Mouse (Mus musculus): Measurements from ENCODE around the gene Slc7a5. TPM values are rescaled to one million over a fixed set of nuclear protein-coding genes. Genes with fewer than 3 reads are reported as not detected.
A peak's percentile ranks its signal among the peaks of the same experiment; 100 is the strongest.

The Slc7a5 gene
- polyA plus RNA-seq, 1 experiment from 2014 or later, result 10.5 TPM

DNA sequence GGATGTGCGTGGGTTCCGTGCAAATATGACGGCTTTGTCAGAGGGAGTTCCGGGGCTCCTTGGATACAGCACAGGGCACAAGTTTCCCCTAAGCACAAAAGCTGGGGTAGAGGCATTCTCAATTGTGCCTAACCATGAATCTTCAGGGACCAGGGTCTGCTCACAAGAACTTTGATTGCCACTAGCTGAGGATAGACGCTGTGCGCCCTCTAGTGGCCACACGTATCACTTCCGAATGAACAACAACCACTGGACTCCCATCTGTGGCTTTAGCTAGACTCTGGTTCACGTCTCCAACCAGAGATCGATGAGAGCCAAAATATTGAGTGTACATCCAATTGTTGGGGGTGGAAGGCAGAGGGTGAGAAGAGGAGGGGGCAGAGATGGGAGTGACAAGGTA lies 18.1 kb upstream of the Slc7a5 start:
- Histone ChIP-seq H3K27me3 (ENCODE audit: insufficient read depth, low read length) (no peaks in the 10 kb centered on the region), H3K4me2 (ENCODE audit: low read depth, low read length) (no peak overlapping the region), H3K9me3 (ENCODE audit: low read length) (no peaks in the 10 kb centered on the region), H3K4me1 (ENCODE audit: insufficient read depth) (no peaks in the 10 kb centered on the region), H3K9ac (replicated peaks) (no peak overlapping the region), H3K36me3 (replicated peaks; ENCODE audit: insufficient read depth, low read length) (no peaks in the 10 kb centered on the region), H3K4me3 (ENCODE audit: low read depth, low read length) (no peak overlapping the region), H3K27ac (ENCODE audit: low read depth) (no peak overlapping the region)
- 30% methylated on average over 10 of the region's 10 CpGs for WGBS (ENCODE audit: insufficient replicate concordance)
- TF ChIP-seq EP300 (IDR thresholded peaks at IDR 0.05; ENCODE audit: low read depth) (no peak), CTCF (IDR thresholded peaks at IDR 0.05; ENCODE audit: low read depth) (peak; percentile 98)
- DNase-seq, result peak; percentile 85
- ATAC-seq, result peak; percentile 47; the same call in 1 of the 2 replicates

DNA sequence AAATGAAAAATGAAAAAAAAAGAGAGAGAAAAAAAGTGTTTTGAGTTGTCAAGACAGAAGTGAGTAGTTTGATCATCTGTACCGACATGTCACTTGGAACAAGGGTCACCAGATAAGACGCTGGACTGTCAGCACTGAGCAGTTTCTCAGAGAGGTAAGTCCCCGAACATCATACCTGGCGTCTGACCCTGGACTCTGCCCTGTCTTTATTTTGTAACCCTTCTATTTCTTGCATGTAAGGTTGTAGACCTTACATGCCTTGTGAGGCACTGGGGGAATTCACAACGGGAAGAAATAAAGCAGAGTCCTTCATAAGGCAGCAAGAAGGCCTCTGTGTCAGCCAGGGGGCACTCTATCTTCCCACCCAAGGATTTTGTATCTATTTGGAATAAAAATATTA lies 17.2 kb upstream of the Slc7a5 start:
- no peak for DNase-seq
- TF ChIP-seq EP300 (IDR thresholded peaks at IDR 0.05; ENCODE audit: low read depth) (no peak), CTCF (IDR thresholded peaks at IDR 0.05; ENCODE audit: low read depth) (no peak)
- 0 out of 2 replicates have a peak, but pooled peaks cover 3% of the 10 kb centered on the region for H3K4me1 ChIP-seq (ENCODE audit: insufficient read depth)
- no peak overlapping the region for H3K27ac ChIP-seq (ENCODE audit: low read depth)
- no peak for ATAC-seq
- no peaks in the 10 kb centered on the region for H3K9me3 ChIP-seq (ENCODE audit: low read length)
- H3K4me3 ChIP-seq (ENCODE audit: low read depth, low read length), result no peak overlapping the region
- H3K4me2 ChIP-seq (ENCODE audit: low read depth, low read length), result no peak overlapping the region
- WGBS (ENCODE audit: insufficient replicate concordance), result 73% methylated on average over 5 of the region's 5 CpGs
- no peaks in the 10 kb centered on the region for H3K27me3 ChIP-seq (ENCODE audit: insufficient read depth, low read length)
- no peaks in the 10 kb centered on the region for H3K36me3 ChIP-seq (replicated peaks; ENCODE audit: insufficient read depth, low read length)
- no peak overlapping the region for H3K9ac ChIP-seq (replicated peaks)

DNA sequence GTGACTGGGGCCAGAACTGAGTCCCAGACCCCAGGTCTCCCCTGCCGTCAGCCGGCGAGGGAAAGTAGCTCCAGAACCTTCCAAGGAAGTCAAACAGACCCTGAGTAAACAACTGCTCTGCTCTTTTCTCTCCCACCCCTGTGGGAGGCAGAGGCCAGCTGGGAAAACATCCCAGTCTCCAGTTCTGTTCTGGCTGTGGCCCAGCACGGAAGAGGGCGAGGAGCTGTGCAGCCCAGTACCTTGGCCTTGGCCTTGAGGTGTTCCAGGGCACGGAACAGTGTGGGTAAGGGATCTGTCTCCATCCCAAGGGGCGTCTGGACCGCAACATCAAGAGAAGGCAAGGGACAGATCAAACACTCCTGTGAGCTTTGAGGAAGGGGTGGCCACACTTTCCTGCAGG lies 14.6 kb upstream of the Slc7a5 start:
- 63% methylated on average over 8 of the region's 8 CpGs for WGBS (ENCODE audit: insufficient replicate concordance)
- Histone ChIP-seq H3K27ac (ENCODE audit: low read depth) (no peak overlapping the region), H3K36me3 (replicated peaks; ENCODE audit: insufficient read depth, low read length) (no peaks in the 10 kb centered on the region), H3K9ac (replicated peaks) (no peak overlapping the region), H3K9me3 (ENCODE audit: low read length) (no peaks in the 10 kb centered on the region), H3K4me3 (ENCODE audit: low read depth, low read length) (no peak overlapping the region), H3K4me2 (ENCODE audit: low read depth, low read length) (no peak overlapping the region), H3K27me3 (ENCODE audit: insufficient read depth, low read length) (no peaks in the 10 kb centered on the region), H3K4me1 (ENCODE audit: insufficient read depth) (0 out of 2 replicates have a peak, but pooled peaks cover 3% of the 10 kb centered on the region)
- DNase-seq (no peak), ATAC-seq (no peak)
- TF ChIP-seq EP300 (IDR thresholded peaks at IDR 0.05; ENCODE audit: low read depth), result no peak
- TF ChIP-seq CTCF (IDR thresholded peaks at IDR 0.05; ENCODE audit: low read depth), result no peak

DNA sequence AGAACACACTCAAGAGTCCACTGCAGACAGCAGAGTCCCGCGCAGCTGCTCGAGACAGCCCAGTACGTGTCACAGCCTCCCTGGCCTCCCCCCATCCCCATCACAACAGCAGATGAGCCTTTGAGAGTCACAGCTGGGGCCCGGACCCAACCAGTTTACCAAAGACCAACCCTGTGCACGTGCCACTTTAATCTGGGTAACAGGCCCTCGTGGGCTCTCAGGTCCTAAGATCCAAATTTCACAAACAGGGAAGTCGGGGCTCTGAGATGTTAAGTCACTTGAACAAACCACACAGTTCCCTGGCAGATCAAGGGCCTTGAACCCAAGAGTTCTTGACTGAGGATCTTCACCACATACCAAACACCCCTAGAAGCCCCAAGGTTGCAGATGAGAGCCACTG lies 14.1 kb upstream of the Slc7a5 start:
- WGBS (ENCODE audit: insufficient replicate concordance), result 77% methylated on average over 8 of the region's 8 CpGs
- TF ChIP-seq CTCF (IDR thresholded peaks at IDR 0.05; ENCODE audit: low read depth) (no peak), EP300 (IDR thresholded peaks at IDR 0.05; ENCODE audit: low read depth) (no peak)
- Histone ChIP-seq H3K27ac (ENCODE audit: low read depth) (no peak overlapping the region), H3K4me3 (ENCODE audit: low read depth, low read length) (no peak overlapping the region), H3K36me3 (replicated peaks; ENCODE audit: insufficient read depth, low read length) (no peaks in the 10 kb centered on the region), H3K4me1 (ENCODE audit: insufficient read depth) (0 out of 2 replicates have a peak, but pooled peaks cover 3% of the 10 kb centered on the region), H3K4me2 (ENCODE audit: low read depth, low read length) (no peak overlapping the region), H3K9me3 (ENCODE audit: low read length) (no peaks in the 10 kb centered on the region), H3K9ac (replicated peaks) (no peak overlapping the region), H3K27me3 (ENCODE audit: insufficient read depth, low read length) (no peaks in the 10 kb centered on the region)
- ATAC-seq (no peak), DNase-seq (no peak)

DNA sequence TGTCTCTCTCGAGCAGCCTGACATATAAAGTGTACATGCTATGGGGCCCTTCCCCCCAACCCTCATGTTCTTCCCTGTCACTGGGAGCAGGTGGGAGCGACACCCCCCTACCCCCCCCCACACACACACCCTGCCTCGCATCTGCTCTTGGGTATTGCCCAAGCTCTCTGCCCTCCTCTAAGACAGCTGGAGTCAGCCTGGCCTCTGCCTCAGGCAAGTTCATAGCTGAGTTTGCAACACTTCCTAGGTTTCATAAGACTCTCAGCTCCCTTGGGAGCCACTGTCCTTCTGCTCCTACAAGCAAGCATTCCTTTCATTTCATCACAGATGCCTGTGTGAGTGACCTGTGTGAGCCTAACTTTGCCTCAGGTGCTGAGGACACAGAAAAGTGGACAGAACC lies 12.2 kb upstream of the Slc7a5 start:
- 34% methylated on average over 3 of the region's 3 CpGs for WGBS (ENCODE audit: insufficient replicate concordance)
- ATAC-seq, result no peak

DNA sequence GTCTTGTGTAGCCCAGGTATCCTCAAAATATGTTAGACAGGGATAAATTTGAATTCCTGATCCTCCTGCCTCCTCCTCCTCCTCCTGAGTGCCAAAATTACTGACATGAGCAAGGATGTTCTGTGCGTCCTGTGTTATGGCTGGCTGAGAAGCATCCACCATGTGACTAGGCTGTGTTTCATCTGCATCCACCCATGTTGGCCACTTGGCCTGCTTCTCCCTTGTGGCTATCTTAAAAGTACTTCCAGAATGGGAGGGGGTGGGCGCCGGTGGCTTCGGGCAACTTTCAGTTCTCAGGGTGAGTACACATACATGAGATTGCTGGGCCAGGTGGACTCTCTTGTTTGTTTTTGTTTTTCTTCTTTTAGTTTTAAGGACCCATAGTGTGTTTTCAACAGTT lies 11.7 kb upstream of the Slc7a5 start:
- TF ChIP-seq EP300 (IDR thresholded peaks at IDR 0.05; ENCODE audit: low read depth) (no peak), CTCF (IDR thresholded peaks at IDR 0.05; ENCODE audit: low read depth) (no peak)
- 0 out of 2 replicates have a peak, but pooled peaks cover 3% of the 10 kb centered on the region for H3K4me1 ChIP-seq (ENCODE audit: insufficient read depth)
- WGBS (ENCODE audit: insufficient replicate concordance), result 58% methylated on average over 4 of the region's 4 CpGs
- H3K4me3 ChIP-seq (ENCODE audit: low read depth, low read length), result no peak overlapping the region
- H3K27me3 ChIP-seq (ENCODE audit: insufficient read depth, low read length), result no peaks in the 10 kb centered on the region
- ATAC-seq (no peak), DNase-seq (no peak)
- no peak overlapping the region for H3K9ac ChIP-seq (replicated peaks)
- H3K36me3 ChIP-seq (replicated peaks; ENCODE audit: insufficient read depth, low read length), result no peaks in the 10 kb centered on the region
- no peak overlapping the region for H3K4me2 ChIP-seq (ENCODE audit: low read depth, low read length)
- no peaks in the 10 kb centered on the region for H3K9me3 ChIP-seq (ENCODE audit: low read length)
- H3K27ac ChIP-seq (ENCODE audit: low read depth), result no peak overlapping the region

More for the DNA sequence above, 12.2 kb upstream of the Slc7a5 start:
- no peaks in the 10 kb centered on the region for H3K9me3 ChIP-seq (ENCODE audit: low read length)
- no peaks in the 10 kb centered on the region for H3K36me3 ChIP-seq (replicated peaks; ENCODE audit: insufficient read depth, low read length)
- no peak overlapping the region for H3K4me3 ChIP-seq (ENCODE audit: low read depth, low read length)
- DNase-seq, result no peak
- 0 out of 2 replicates have a peak, but pooled peaks cover 3% of the 10 kb centered on the region for H3K4me1 ChIP-seq (ENCODE audit: insufficient read depth)
- TF ChIP-seq EP300 (IDR thresholded peaks at IDR 0.05; ENCODE audit: low read depth) (no peak), CTCF (IDR thresholded peaks at IDR 0.05; ENCODE audit: low read depth) (no peak)
- no peaks in the 10 kb centered on the region for H3K27me3 ChIP-seq (ENCODE audit: insufficient read depth, low read length)
- no peak overlapping the region for H3K27ac ChIP-seq (ENCODE audit: low read depth)
- H3K9ac ChIP-seq (replicated peaks), result no peak overlapping the region
- H3K4me2 ChIP-seq (ENCODE audit: low read depth, low read length), result no peak overlapping the region

DNA sequence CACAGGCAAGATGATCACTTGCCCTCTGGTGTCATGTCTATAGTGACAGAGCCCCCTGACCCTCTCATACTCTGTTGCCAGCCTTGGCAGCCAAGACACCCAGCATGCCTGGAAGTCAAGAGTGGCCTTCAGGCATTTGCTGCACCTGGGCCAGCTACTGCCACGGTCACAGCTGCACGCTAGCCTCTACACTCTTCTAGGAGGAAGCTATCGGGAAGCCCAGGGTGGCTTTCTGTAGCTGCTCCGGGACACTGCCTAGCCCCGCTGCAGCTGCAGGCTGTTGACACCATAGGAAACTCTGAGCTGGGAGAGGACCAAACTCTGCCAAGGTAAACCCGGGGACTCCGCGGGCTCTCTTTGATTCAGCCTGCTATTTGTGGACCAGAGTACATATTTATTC lies 5.9 kb upstream of the Slc7a5 start:
- no peaks in the 10 kb centered on the region for H3K27me3 ChIP-seq (ENCODE audit: insufficient read depth, low read length)
- peaks cover 8% of the 10 kb centered on the region for H3K4me1 ChIP-seq (ENCODE audit: insufficient read depth)
- no peak overlapping the region for H3K4me2 ChIP-seq (ENCODE audit: low read depth, low read length)
- TF ChIP-seq CTCF (IDR thresholded peaks at IDR 0.05; ENCODE audit: low read depth) (no peak), EP300 (IDR thresholded peaks at IDR 0.05; ENCODE audit: low read depth) (no peak)
- no peak for DNase-seq
- H3K9me3 ChIP-seq (ENCODE audit: low read length), result no peaks in the 10 kb centered on the region
- H3K4me3 ChIP-seq (ENCODE audit: low read depth, low read length), result no peak overlapping the region
- 52% methylated on average over 8 of the region's 8 CpGs for WGBS (ENCODE audit: insufficient replicate concordance)
- H3K36me3 ChIP-seq (replicated peaks; ENCODE audit: insufficient read depth, low read length), result no peaks in the 10 kb centered on the region
- no peak overlapping the region for H3K27ac ChIP-seq (ENCODE audit: low read depth)
- ATAC-seq, result no peak
- H3K9ac ChIP-seq (replicated peaks), result no peak overlapping the region

All from liver, postnatal 0 days (tissue).